Mouse (Mus musculus): ENCODE measurements around the gene Itsn1. TPM values are rescaled to one million over a fixed set of nuclear protein-coding genes. Genes with fewer than 3 reads are reported as not detected.

The Itsn1 gene
- total and polyA plus RNA-seq, 2 experiments from 2014 or later: 43.5 to 90.5 TPM

DNA sequence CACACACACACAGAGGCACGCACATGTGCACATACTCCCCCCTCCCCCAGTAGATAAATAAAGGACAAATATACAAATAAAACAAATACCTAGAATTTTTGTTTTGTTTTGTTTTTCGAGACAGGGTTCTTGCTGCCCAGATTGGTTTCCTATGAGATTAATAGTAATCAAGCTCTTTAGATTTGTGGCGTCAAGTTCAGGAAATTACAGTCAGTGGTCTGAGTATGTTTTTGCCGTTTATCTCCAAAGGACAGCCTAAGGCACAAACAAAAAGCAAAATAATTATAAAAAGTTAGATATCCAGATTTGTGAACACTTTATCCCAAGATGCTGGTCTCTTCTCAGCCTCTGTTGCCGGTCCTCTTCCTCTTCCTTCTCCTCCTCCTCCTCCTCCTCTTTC is 104.0 kb downstream of the Itsn1 start:
- 90% methylated on average over 5 of the region's 5 CpGs for WGBS
- DNase-seq (no peak), ATAC-seq (no peak)
- no peaks in the 10 kb centered on the region for H3K27me3 ChIP-seq (ENCODE audit: insufficient read depth, low read length)
- H3K4me1 ChIP-seq (ENCODE audit: insufficient read depth): peaks cover 11% of the 10 kb centered on the region; the same call in 1 of the 2 replicates
- H3K4me3 ChIP-seq (ENCODE audit: low read depth, low read length): no peak overlapping the region
- H3K36me3 ChIP-seq (ENCODE audit: insufficient read depth): peaks cover 17% of the 10 kb centered on the region
- H3K9me3 ChIP-seq (ENCODE audit: low read length): no peaks in the 10 kb centered on the region
- no peak for TF ChIP-seq CTCF (IDR thresholded peaks at IDR 0.05; ENCODE audit: low read depth)
- no peak overlapping the region for H3K27ac ChIP-seq (ENCODE audit: low read depth, low read length)
- H3K9ac ChIP-seq: no peak overlapping the region
- no peak overlapping the region for H3K4me2 ChIP-seq (ENCODE audit: low read depth)

DNA sequence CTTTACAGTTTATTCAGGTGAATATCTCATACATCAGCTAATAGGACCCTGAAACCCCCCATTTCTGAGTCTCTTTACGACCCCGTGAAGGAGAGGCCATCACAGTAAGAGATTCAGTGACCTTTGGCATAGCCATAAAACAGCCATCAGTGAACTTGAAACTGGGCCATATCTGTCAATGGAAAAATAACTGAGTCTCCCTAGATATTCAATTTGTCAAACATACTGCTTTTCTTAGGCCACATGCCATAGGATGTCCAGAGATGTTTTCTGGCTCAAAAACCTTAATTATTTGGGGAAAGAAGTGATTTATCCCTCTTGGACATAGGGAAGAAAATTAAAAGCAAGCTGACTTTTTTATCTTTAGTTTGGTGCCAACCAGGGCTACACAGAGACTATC is 104.5 kb downstream of the Itsn1 start:
- WGBS: 92% methylated on average over 2 of the region's 2 CpGs
- Histone ChIP-seq H3K9me3 (ENCODE audit: low read length) (no peaks in the 10 kb centered on the region), H3K4me2 (ENCODE audit: low read depth) (no peak overlapping the region), H3K36me3 (ENCODE audit: insufficient read depth) (peaks cover 12% of the 10 kb centered on the region), H3K9ac (no peak overlapping the region), H3K4me1 (ENCODE audit: insufficient read depth) (peaks cover 11% of the 10 kb centered on the region; the same call in 1 of the 2 replicates), H3K27ac (ENCODE audit: low read depth, low read length) (no peak overlapping the region), H3K4me3 (ENCODE audit: low read depth, low read length) (no peak overlapping the region), H3K27me3 (ENCODE audit: insufficient read depth, low read length) (no peaks in the 10 kb centered on the region)
- no peak for DNase-seq
- TF ChIP-seq CTCF (IDR thresholded peaks at IDR 0.05; ENCODE audit: low read depth): no peak
- ATAC-seq: no peak

DNA sequence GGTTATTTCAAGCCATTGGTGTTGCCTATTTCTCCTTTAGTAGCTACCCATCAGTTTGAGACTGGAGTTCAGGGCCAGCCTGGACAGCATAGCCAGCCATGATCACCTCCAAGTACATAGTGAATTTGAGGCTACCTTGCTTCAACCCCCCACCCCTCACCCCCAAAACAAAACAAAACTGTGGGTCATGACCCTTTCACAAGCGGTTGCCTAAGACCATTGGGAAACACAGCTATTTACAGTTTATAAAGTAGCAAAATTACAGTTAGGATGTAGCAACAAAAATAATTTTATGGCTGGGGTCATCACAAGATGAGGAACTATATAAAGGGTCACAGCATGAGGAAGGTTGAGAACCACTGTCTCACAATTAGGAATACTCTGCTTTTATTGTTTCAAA is 104.9 kb downstream of the Itsn1 start:
- H3K4me2 ChIP-seq (ENCODE audit: low read depth): no peak overlapping the region
- DNase-seq (no peak), ATAC-seq (no peak)
- no peak for TF ChIP-seq CTCF (IDR thresholded peaks at IDR 0.05; ENCODE audit: low read depth)
- H3K4me3 ChIP-seq (ENCODE audit: low read depth, low read length): no peak overlapping the region
- H3K27me3 ChIP-seq (ENCODE audit: insufficient read depth, low read length): no peaks in the 10 kb centered on the region
- no peaks in the 10 kb centered on the region for H3K9me3 ChIP-seq (ENCODE audit: low read length)
- peaks cover 11% of the 10 kb centered on the region; the same call in 1 of the 2 replicates for H3K4me1 ChIP-seq (ENCODE audit: insufficient read depth)
- no peak overlapping the region for H3K9ac ChIP-seq
- peaks cover 10% of the 10 kb centered on the region for H3K36me3 ChIP-seq (ENCODE audit: insufficient read depth)
- no peak overlapping the region for H3K27ac ChIP-seq (ENCODE audit: low read depth, low read length)
- 94% methylated on average over 1 of the region's 1 CpGs for WGBS

DNA sequence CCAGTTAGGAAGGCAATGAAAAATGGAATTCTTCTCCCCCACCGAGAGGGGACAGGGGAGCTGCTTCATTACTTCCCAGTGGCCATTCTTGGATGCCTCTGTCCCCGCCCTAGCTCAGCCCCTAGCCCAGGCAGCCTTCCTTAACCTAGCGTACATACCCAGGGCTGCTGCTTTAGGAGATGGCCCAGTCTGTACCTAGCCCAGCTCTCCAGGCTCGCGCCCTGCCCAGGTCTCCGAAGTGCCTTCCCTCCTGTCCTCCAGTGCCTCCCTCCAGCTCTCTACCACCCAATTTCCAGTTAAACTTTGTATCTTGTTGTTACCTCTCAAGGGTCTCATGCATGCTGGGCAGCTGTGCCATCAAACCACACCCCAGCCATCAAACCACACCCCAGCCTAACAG is 106.7 kb downstream of the Itsn1 start:
- no peak for ATAC-seq
- TF ChIP-seq CTCF (IDR thresholded peaks at IDR 0.05; ENCODE audit: low read depth): no peak
- H3K4me3 ChIP-seq (ENCODE audit: low read depth, low read length): no peak overlapping the region
- H3K9me3 ChIP-seq (ENCODE audit: low read length): no peaks in the 10 kb centered on the region
- peaks cover 11% of the 10 kb centered on the region; the same call in 1 of the 2 replicates for H3K4me1 ChIP-seq (ENCODE audit: insufficient read depth)
- no peak overlapping the region for H3K27ac ChIP-seq (ENCODE audit: low read depth, low read length)
- H3K4me2 ChIP-seq (ENCODE audit: low read depth): no peak overlapping the region
- 81% methylated on average over 6 of the region's 6 CpGs for WGBS
- no peak overlapping the region for H3K9ac ChIP-seq
- H3K27me3 ChIP-seq (ENCODE audit: insufficient read depth, low read length): no peaks in the 10 kb centered on the region
- DNase-seq: no peak
- H3K36me3 ChIP-seq (ENCODE audit: insufficient read depth): peaks cover 18% of the 10 kb centered on the region

DNA sequence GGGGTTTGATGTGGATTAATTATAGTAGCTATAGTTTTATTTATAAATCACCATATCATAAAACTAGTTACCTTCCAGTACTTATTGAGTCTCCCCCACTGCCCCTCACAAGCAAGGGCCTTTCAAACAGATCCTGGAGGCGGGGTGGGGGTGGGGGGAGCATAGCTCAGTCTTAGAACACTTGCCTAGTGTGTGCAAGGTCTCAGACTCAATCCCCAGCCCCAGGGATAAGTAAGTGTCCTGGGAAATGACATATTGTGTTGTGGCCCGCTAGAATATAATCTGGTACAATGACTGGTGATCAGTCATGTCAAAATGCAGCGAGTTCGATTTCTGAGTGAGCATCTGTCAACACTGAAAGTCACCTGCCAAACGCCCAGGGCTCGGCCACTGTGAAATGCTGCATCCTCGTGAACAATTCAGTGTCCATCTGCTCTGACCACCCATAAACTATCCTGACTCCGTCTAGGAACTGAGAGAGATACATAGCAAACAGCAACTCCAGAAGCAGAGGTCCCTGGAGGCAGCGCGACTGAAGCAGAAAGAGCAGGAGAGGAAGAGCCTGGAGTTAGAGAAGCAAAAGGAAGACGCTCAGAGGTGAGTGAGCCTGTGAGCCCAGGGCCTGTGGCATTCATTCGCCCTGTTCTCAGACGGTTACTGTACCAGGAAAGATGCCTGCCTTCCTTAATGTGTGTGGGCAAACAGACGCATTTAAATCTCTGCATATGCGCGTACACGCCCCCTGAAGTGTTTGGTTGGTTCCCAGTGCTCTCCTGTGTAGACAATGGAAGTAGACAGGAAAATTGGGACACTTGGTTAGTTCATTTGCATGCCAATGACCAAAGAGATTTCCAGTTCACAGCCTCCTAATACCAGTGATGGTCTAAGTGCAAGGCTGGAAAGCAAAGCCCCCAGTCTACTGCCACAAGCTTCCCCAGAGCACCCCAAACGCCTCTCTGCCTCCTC is 107.8 kb downstream of the Itsn1 start:
- Histone ChIP-seq H3K27me3 (ENCODE audit: insufficient read depth, low read length) (no peaks in the 10 kb centered on the region), H3K4me3 (ENCODE audit: low read depth, low read length) (no peak overlapping the region), H3K4me2 (ENCODE audit: low read depth) (no peak overlapping the region), H3K9ac (no peak overlapping the region), H3K36me3 (ENCODE audit: insufficient read depth) (peaks cover 26% of the 10 kb centered on the region), H3K4me1 (ENCODE audit: insufficient read depth) (peaks cover 11% of the 10 kb centered on the region; the same call in 1 of the 2 replicates), H3K9me3 (ENCODE audit: low read length) (no peaks in the 10 kb centered on the region), H3K27ac (ENCODE audit: low read depth, low read length) (peak overlapping the region; percentile 63)
- no peak for TF ChIP-seq CTCF (IDR thresholded peaks at IDR 0.05; ENCODE audit: low read depth)
- WGBS: 22% methylated on average over 18 of the region's 18 CpGs
- DNase-seq (peak; percentile 33), ATAC-seq (peak; percentile 60)

DNA sequence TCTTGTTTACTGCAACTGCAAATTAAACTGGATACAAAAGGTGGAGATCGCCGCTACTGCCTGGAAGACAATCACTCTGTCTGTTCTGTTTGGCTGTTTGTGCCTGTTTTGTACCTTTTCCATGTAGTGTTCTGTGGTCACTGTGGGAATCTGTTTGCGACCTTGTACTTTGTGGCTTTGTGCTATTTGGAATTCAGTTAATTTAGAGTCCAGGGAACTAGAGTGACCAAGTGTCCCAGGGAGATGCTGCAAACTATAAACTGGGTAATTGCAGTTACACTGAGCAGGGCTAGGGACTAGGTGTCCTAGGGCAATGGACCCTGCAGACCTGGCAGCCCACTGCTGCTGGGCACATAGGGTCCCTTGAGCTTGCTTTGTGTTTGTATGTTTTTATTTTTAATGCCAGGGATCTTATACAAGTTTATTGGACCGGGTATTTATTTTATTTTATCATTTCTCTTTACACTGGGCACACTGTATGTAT is 108.5 kb downstream of the Itsn1 start:
- Histone ChIP-seq H3K27me3 (ENCODE audit: insufficient read depth, low read length) (no peaks in the 10 kb centered on the region), H3K4me2 (ENCODE audit: low read depth) (no peak overlapping the region), H3K4me1 (ENCODE audit: insufficient read depth) (peaks cover 11% of the 10 kb centered on the region; the same call in 1 of the 2 replicates), H3K27ac (ENCODE audit: low read depth, low read length) (peak overlapping the region; percentile 63; the same call in 1 of the 2 replicates), H3K36me3 (ENCODE audit: insufficient read depth) (peaks cover 27% of the 10 kb centered on the region), H3K9me3 (ENCODE audit: low read length) (no peaks in the 10 kb centered on the region), H3K9ac (no peak overlapping the region), H3K4me3 (ENCODE audit: low read depth, low read length) (no peak overlapping the region)
- no peak for TF ChIP-seq CTCF (IDR thresholded peaks at IDR 0.05; ENCODE audit: low read depth)
- no peak for DNase-seq
- WGBS: 36% methylated on average over 4 of the region's 4 CpGs
- peak; percentile 42 for ATAC-seq

DNA sequence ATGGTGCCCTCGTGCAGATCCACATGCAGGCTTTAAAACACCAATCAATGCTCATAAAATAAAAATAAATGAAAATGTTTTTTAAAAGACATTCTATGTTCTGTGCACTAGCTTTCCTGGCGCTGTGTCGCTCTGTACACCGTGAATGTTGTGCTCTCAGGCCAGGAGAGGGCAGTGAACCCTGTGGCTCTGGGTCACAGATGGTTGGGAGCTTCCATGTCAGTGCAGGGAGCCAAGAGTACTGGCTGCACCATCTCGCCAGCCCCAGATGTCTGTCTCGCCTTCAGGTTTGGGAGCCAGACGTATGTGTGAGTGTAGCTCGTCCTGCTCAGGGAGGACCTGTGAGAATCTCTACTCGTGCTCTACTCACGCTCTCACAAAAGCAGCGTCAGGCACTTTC is 109.7 kb downstream of the Itsn1 start:
- 74% methylated on average over 11 of the region's 11 CpGs for WGBS

More for the DNA sequence above, 109.7 kb downstream of the Itsn1 start:
- H3K36me3 ChIP-seq (ENCODE audit: insufficient read depth): peaks cover 37% of the 10 kb centered on the region
- TF ChIP-seq CTCF (IDR thresholded peaks at IDR 0.05; ENCODE audit: low read depth): no peak
- no peak overlapping the region for H3K4me3 ChIP-seq (ENCODE audit: low read depth, low read length)
- ATAC-seq (no peak), DNase-seq (no peak)
- no peak overlapping the region for H3K9ac ChIP-seq
- no peak overlapping the region for H3K27ac ChIP-seq (ENCODE audit: low read depth, low read length)
- peaks cover 11% of the 10 kb centered on the region; the same call in 1 of the 2 replicates for H3K4me1 ChIP-seq (ENCODE audit: insufficient read depth)
- H3K9me3 ChIP-seq (ENCODE audit: low read length): no peaks in the 10 kb centered on the region
- H3K27me3 ChIP-seq (ENCODE audit: insufficient read depth, low read length): no peaks in the 10 kb centered on the region
- no peak overlapping the region for H3K4me2 ChIP-seq (ENCODE audit: low read depth)
